Mouse (Mus musculus) forebrain, embryonic 15.5 days (tissue): ENCODE results near the gene Mtmr11. TPM values are rescaled to one million over a fixed set of nuclear protein-coding genes. Genes with fewer than 3 reads are reported as not detected.
A peak's percentile ranks its signal among the peaks of the same experiment; 100 is the strongest.

Experiments used
- ATAC-seq: fragments of 200-750 bp; cut with Nextera tagmentation; replicated peaks from 2 replicates; pipeline ENCODE4 v1.8.0; 2017; ENCODE audit warnings: mild to moderate bottlenecking, moderate TSS enrichment, moderate library complexity
- H3K27ac ChIP-seq: fragments of 300-500 bp; sonication (generic); replicated peaks from 2 replicates; pipeline ENCODE4 v1.5.1; 2015; ENCODE audit warnings: mild to moderate bottlenecking, inconsistent platforms
- H3K27me3 ChIP-seq: fragments of 300-500 bp; sonication (generic); 2 replicates; pipeline ENCODE4 v1.6.1; 2015; ENCODE audit warnings: inconsistent platforms
- H3K36me3 ChIP-seq: fragments of 300-500 bp; sonication (generic); 2 replicates; pipeline ENCODE4 v1.6.1; 2015; ENCODE audit warnings: mild to moderate bottlenecking, inconsistent platforms
- H3K4me1 ChIP-seq: fragments of 300-500 bp; sonication (generic); 2 replicates; pipeline ENCODE4 v1.6.1; 2015; ENCODE audit warnings: inconsistent platforms
- H3K4me2 ChIP-seq: fragments of 300-500 bp; sonication (generic); replicated peaks from 2 replicates; pipeline ENCODE4 v1.6.1; 2015; ENCODE audit warnings: mild to moderate bottlenecking, inconsistent platforms
- H3K4me3 ChIP-seq: fragments of 300-500 bp; sonication (generic); 2 replicates; pipeline ENCODE4 v1.5.1; 2015; ENCODE audit warnings: mild to moderate bottlenecking, inconsistent platforms
- H3K9ac ChIP-seq: fragments of 300-500 bp; sonication (generic); replicated peaks from 2 replicates; pipeline ENCODE4 v1.6.1; 2015; ENCODE audit warnings: mild to moderate bottlenecking, inconsistent platforms
- H3K9me3 ChIP-seq: fragments of 300-500 bp; sonication (generic); 2 replicates; pipeline ENCODE4 v1.6.1; 2016; ENCODE audit warnings: inconsistent platforms
- WGBS: fragments of 180-500 bp; shearing (Covaris S2); methylation state at CpG from one replicate; pipeline ENCODE4 v1.1.7; 2015; ENCODE audit warnings: mixed read lengths; 5-methylcytosine and 5-hydroxymethylcytosine counted together
- polyA plus RNA-seq: library from polyadenylated mRNA; unstranded; fragments of >200 nt; fragmentation: Nextera tagmentation; extraction: Ambion mirVana; gene quantifications from 2 replicates; pipeline ENCODE4 v1.2.1, GENCODE M21; 2015

Mtmr11 gene
- 10.0 and 11.2 TPM in 2 replicates for polyA plus RNA-seq

- peak; percentile 37 for ATAC-seq
- Histone ChIP-seq H3K36me3 (no peaks in the 10 kb centered on the region), H3K4me1 (peaks cover 20% of the 10 kb centered on the region), H3K4me3 (peak within 1 kb of the TSS; percentile 44), H3K4me2 (peak within 1 kb of the TSS; percentile 95), H3K9ac (peak within 1 kb of the TSS; percentile 55), H3K27me3 (no peaks in the 10 kb centered on the region), H3K9me3 (no peaks in the 10 kb centered on the region), H3K27ac (peak within 1 kb of the TSS; percentile 51)
- 7% methylated on average over 16 of the region's 16 CpGs for WGBS
Observed at GRCm38 (mm10) chr3:96161869-96162840, at the start of gene Mtmr11. Gene Mtmr11 (plus strand): TSS chr3:96162004.

DNA sequence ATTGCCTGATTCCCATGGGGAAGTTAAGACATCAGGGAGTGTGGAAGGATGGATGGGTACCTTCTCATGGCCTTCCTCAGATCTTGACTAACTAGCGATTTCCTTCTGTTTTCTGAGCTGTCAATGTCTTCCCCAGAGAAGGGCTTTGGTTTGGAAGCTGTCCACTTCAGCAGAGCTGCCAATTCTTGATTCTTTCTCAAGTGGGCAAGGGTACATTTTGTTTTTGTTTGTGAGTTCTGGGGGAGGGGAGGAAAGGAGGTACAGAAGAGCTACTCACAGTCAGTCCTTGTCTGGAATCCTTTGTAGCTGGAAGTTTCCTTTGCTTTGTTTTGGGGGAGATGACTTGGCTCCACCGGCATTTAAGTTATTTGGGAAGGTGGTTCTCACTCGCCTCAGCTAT lies 48.6 kb upstream of the Mtmr11 start:
- H3K9ac ChIP-seq = no peak overlapping the region
- 57% methylated on average over 3 of the region's 3 CpGs for WGBS
- H3K9me3 ChIP-seq = no peaks in the 10 kb centered on the region
- H3K27ac ChIP-seq = no peak overlapping the region
- H3K4me1 ChIP-seq = no peaks in the 10 kb centered on the region
- no peak overlapping the region for H3K4me3 ChIP-seq
- no peak overlapping the region for H3K4me2 ChIP-seq
- no peaks in the 10 kb centered on the region for H3K27me3 ChIP-seq
- no peak for ATAC-seq
- H3K36me3 ChIP-seq = no peaks in the 10 kb centered on the region

- Histone ChIP-seq H3K4me3 (no peak overlapping the region), H3K4me2 (no peak overlapping the region), H3K36me3 (no peaks in the 10 kb centered on the region), H3K4me1 (no peaks in the 10 kb centered on the region), H3K9me3 (no peaks in the 10 kb centered on the region), H3K9ac (no peak overlapping the region), H3K27ac (no peak overlapping the region), H3K27me3 (no peaks in the 10 kb centered on the region)
- 75% methylated on average over 2 of the region's 2 CpGs for WGBS
- ATAC-seq = no peak
Observed at GRCm38 (mm10) chr3:96118142-96118541, 43.7 kb upstream of the Mtmr11 start.

GRCm38 (mm10) chr3:96118702-96119101 lies 43.1 kb upstream of the Mtmr11 start:
- WGBS = 97% methylated on average over 2 of the region's 2 CpGs
- ATAC-seq = no peak
- no peaks in the 10 kb centered on the region for H3K36me3 ChIP-seq
- no peak overlapping the region for H3K4me2 ChIP-seq
- no peaks in the 10 kb centered on the region for H3K27me3 ChIP-seq
- no peaks in the 10 kb centered on the region for H3K4me1 ChIP-seq
- no peak overlapping the region for H3K9ac ChIP-seq
- H3K4me3 ChIP-seq = no peak overlapping the region
- H3K27ac ChIP-seq = no peak overlapping the region
- no peaks in the 10 kb centered on the region for H3K9me3 ChIP-seq

DNA sequence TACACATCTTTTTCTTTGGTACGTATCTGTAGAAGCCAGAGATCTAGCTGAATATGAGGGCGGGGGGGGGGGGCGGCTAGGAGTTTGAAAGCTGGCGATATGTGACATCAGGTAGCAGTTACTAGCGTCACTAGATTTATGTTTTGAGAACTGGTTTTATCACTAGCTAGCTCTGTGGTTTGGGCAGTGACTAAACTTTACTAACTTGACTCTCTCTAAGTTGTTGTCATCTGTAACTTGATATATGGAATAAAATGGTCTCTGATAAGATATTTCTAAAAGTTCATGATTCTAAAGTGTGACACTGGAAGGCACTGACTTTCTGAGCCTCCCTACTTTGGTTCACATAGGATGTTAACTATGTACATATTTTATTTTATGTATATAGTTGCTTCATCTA lies 37.6 kb upstream of the Mtmr11 start:
- no peak for ATAC-seq
- Histone ChIP-seq H3K9ac (no peak overlapping the region), H3K4me2 (no peak overlapping the region), H3K36me3 (no peaks in the 10 kb centered on the region), H3K27ac (no peak overlapping the region), H3K4me3 (no peak overlapping the region), H3K9me3 (no peaks in the 10 kb centered on the region), H3K27me3 (no peaks in the 10 kb centered on the region), H3K4me1 (no peaks in the 10 kb centered on the region)
- WGBS = 91% methylated on average over 5 of the region's 5 CpGs

DNA sequence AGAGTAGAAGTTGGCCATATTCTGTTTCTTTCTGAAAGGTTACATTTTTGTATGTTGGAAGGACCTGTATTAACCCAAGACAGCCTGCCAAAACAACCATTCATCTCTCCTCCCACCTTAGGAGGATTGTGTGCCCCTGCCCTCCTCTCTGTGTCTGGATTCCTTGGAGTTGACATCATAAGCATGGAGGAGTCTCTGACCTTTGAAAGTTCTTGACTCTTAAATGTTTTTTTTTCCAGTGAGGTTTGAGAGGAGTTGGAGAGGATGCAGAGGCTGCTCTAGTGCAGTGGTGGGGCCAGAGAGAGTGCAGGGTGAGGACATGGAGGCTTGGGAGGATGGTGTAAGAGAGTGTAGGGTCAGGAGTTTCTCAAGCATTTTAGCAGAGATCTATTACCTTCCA lies 33.7 kb upstream of the Mtmr11 start:
- no peak overlapping the region for H3K9ac ChIP-seq

GRCm38 (mm10) chr3:96132478-96132877 lies 29.3 kb upstream of the Mtmr11 start:
- WGBS = 75% methylated on average over 3 of the region's 3 CpGs
- no peaks in the 10 kb centered on the region for H3K9me3 ChIP-seq
- H3K9ac ChIP-seq = no peak overlapping the region
- no peaks in the 10 kb centered on the region; the same call in 1 of the 2 replicates for H3K36me3 ChIP-seq
- H3K4me3 ChIP-seq = no peak overlapping the region
- no peak overlapping the region for H3K4me2 ChIP-seq
- H3K27me3 ChIP-seq = no peaks in the 10 kb centered on the region
- no peak for ATAC-seq
- H3K27ac ChIP-seq = no peak overlapping the region
- no peaks in the 10 kb centered on the region for H3K4me1 ChIP-seq

More for the DNA sequence above, 33.7 kb upstream of the Mtmr11 start:
- Histone ChIP-seq H3K36me3 (no peaks in the 10 kb centered on the region), H3K4me1 (no peaks in the 10 kb centered on the region), H3K27me3 (no peaks in the 10 kb centered on the region), H3K4me2 (no peak overlapping the region), H3K4me3 (no peak overlapping the region), H3K27ac (no peak overlapping the region), H3K9me3 (no peaks in the 10 kb centered on the region)
- ATAC-seq = no peak

DNA sequence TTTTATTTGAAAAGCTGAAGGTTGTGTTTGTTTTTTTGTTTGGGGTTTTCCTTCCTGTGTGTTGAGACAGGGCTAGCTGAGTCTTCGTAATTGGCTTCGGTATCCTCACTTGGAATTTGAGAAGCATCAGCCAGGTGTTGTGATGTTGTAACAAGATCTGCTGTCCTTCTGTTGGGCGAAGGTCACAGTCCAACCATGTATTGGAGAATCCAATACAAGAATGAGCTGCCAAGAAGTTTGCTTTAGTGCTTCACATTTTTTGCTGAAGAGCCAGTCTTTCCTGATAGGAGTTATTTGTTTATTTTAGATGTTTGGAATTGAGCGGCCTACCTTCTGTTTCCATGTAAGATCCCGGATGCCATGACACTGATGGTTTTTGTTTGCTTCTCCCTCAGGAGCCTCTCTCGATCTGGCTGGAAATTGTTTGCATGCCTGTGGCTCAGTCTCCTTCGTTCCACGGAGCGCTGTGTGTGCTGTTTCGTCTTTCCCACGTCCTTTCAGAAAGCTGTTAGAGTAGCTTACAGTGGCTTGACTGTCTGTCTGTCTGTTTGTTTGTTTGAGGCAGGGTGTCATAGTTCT lies 28.4 kb upstream of the Mtmr11 start:
- Histone ChIP-seq H3K9ac (no peak overlapping the region), H3K9me3 (no peaks in the 10 kb centered on the region), H3K4me3 (no peak overlapping the region), H3K4me2 (no peak overlapping the region), H3K4me1 (no peaks in the 10 kb centered on the region), H3K27me3 (no peaks in the 10 kb centered on the region), H3K36me3 (no peaks in the 10 kb centered on the region; the same call in 1 of the 2 replicates), H3K27ac (no peak overlapping the region)
- WGBS = 78% methylated on average over 11 of the region's 11 CpGs
- ATAC-seq = no peak

- no peak overlapping the region for H3K4me3 ChIP-seq
- H3K4me1 ChIP-seq = no peaks in the 10 kb centered on the region
- no peak overlapping the region for H3K9ac ChIP-seq
- H3K4me2 ChIP-seq = no peak overlapping the region
- 79% methylated on average over 3 of the region's 3 CpGs for WGBS
- H3K9me3 ChIP-seq = no peaks in the 10 kb centered on the region
- no peak overlapping the region for H3K27ac ChIP-seq
- ATAC-seq = no peak
- H3K36me3 ChIP-seq = no peaks in the 10 kb centered on the region; the same call in 1 of the 2 replicates
- no peaks in the 10 kb centered on the region for H3K27me3 ChIP-seq
Observed at GRCm38 (mm10) chr3:96135011-96135410, 26.8 kb upstream of the Mtmr11 start.

- Histone ChIP-seq H3K27ac (0 out of 2 replicates have a peak overlapping the region, but pooled peaks have one; percentile 49), H3K9ac (no peak overlapping the region), H3K4me2 (no peak overlapping the region), H3K27me3 (no peaks in the 10 kb centered on the region), H3K9me3 (no peaks in the 10 kb centered on the region), H3K4me3 (no peak overlapping the region), H3K4me1 (no peaks in the 10 kb centered on the region), H3K36me3 (peaks cover 27% of the 10 kb centered on the region)
- 13% methylated on average over 5 of the region's 5 CpGs for WGBS
- peak; percentile 58; the same call in 1 of the 2 replicates for ATAC-seq
Observed at GRCm38 (mm10) chr3:96147950-96148349, 13.9 kb upstream of the Mtmr11 start.

DNA sequence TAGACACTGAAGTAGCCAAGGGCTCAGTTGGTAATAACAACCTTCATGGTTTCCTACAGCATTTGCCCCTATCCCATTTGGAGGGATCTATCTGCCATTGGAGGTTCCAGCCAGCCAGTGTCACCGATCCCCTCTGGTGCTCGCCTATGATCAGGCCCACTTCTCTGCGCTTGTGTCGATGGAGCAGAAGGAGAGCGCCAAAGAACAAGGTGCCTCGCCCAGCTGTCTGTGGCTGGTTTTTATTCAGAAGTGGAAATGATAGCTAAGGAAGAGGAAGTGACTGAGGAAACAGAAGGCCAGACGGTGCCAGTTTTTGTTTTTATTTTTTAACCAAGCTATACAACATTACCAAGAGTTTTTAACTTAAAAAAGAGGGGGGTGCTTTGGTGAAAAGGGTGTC lies 10.0 kb upstream of the Mtmr11 start:
- 89% methylated on average over 7 of the region's 7 CpGs for WGBS

DNA sequence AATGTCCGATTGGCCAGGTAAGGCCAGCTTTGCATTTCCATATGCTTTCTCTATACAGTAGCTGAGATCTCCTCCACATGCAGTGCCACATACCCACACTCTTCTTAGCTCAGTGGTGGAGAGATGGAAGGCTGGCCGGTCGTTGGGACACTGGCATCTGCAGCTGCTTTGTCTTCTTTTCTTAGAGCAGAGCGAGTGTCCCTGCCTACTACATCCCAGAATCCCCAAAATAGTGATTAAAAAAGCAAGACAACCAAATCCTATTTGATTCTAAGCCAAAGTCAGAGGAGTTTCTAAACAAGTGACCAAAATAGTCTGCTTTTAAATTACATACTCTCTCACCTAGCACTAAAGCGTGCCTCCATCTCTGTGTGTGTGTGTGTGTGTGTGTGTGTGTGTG lies 9.2 kb upstream of the Mtmr11 start:
- peaks cover 35% of the 10 kb centered on the region for H3K36me3 ChIP-seq
- no peaks in the 10 kb centered on the region for H3K27me3 ChIP-seq
- H3K4me1 ChIP-seq = no peaks in the 10 kb centered on the region
- no peaks in the 10 kb centered on the region for H3K9me3 ChIP-seq
- no peak overlapping the region for H3K4me3 ChIP-seq
- no peak overlapping the region for H3K4me2 ChIP-seq
- no peak for ATAC-seq
- no peak overlapping the region for H3K27ac ChIP-seq
- H3K9ac ChIP-seq = no peak overlapping the region
- WGBS = 94% methylated on average over 5 of the region's 5 CpGs

More for the DNA sequence above, 10.0 kb upstream of the Mtmr11 start:
- Histone ChIP-seq H3K9me3 (no peaks in the 10 kb centered on the region), H3K27ac (no peak overlapping the region), H3K36me3 (peaks cover 35% of the 10 kb centered on the region), H3K27me3 (no peaks in the 10 kb centered on the region), H3K4me2 (no peak overlapping the region), H3K4me3 (no peak overlapping the region), H3K4me1 (no peaks in the 10 kb centered on the region), H3K9ac (no peak overlapping the region)
- no peak for ATAC-seq
